Mouse (Mus musculus): ENCODE data around the gene Gm7102. TPM values are rescaled to one million over a fixed set of nuclear protein-coding genes. Genes with fewer than 3 reads are reported as not detected.
"Not testable (repeated sequence)": the region's sequence is repeated elsewhere in the genome, so short reads cannot be mapped to it uniquely, and the experiment has no call there.

Gm7102 gene
- polyA plus RNA-seq, 2 experiments, result 0.02 TPM; not detected in 1

DNA sequence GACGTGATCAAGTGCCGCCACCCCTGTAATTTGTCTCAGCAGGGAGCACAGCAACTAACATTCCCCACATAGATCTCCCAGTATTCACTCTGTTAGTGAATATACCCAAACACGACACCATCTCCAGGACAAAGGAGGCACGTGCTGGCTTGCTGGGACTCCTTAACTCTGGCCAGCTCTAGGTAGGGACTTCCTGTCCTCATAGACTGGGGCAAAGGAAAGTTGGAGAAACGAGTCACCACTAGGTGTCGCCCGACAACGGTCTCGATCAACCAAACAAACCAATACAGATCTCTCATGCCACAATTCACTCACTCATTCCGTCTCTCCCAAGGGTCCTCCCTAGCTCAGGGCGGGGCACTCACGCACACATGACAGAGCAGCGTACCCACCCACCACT lies 23.2 kb upstream of the Gm7102 start:
- Histone ChIP-seq H3K36me3 (replicated peaks; ENCODE audit: control insufficient read depth, insufficient read depth, low read depth) (no peaks in the 10 kb centered on the region), H3K27me3 (ENCODE audit: control insufficient read depth, insufficient read depth, low read length) (no peaks in the 10 kb centered on the region), H3K27ac (no peak overlapping the region), H3K4me1 (replicated peaks; ENCODE audit: control insufficient read depth in 2 of 2, insufficient read depth in 2 of 2, low read length in 1 of 2) (no peaks in the 10 kb centered on the region), H3K9ac (replicated peaks) (no peak overlapping the region), H3K4me3 (ENCODE audit: insufficient read depth in 1 of 2, low read depth in 2 of 2, low read length in 2 of 2) (no peak overlapping the region), H3K4me2 (ENCODE audit: low read depth) (no peak overlapping the region), H3K9me3 (ENCODE audit: control insufficient read depth, low read length) (no peaks in the 10 kb centered on the region)
- DNase-seq (ENCODE audit: low read depth in 3 of 3, low spot score in 3 of 3), result peak; percentile 67 to 70 (median 68)
- 12% methylated on average over 13 of the region's 13 CpGs for WGBS (ENCODE audit: insufficient replicate concordance)
- no peak for ATAC-seq (ENCODE audit: insufficient read depth)
- TF ChIP-seq CTCF (IDR thresholded peaks at IDR 0.05; ENCODE audit: low read depth) (no peak), EP300 (IDR thresholded peaks at IDR 0.05; ENCODE audit: low read depth) (no peak)

DNA sequence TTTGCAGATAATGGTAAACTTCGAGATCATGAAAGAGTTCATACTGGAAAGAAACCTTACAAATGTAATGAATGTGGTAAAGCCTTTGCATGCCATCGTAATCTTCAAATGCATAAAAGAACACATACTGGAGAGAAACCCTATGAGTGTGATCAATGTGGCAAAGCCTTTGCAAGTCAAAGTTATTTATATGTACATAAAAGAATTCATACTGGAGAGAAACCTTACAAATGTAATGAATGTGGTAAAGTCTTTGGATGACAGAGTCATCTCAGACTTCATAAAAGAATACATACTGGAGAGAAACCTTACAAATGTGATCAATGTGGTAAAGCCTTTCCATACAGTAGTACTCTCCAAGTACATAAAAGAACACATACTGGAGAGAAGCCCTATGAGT lies 7.5 kb upstream of the Gm7102 start, which contains the start of gene Gm6020:
Gene Gm6020, plus strand, starts transcription at position 301 of the 400 bp plus-strand sequence.
- not testable (repeated sequence) for DNase-seq (ENCODE audit: low read depth in 3 of 3, low spot score in 3 of 3); H3K9ac ChIP-seq (replicated peaks); ATAC-seq (ENCODE audit: insufficient read depth); H3K9me3 ChIP-seq (ENCODE audit: control insufficient read depth, low read length); H3K4me1 ChIP-seq (replicated peaks; ENCODE audit: control insufficient read depth in 2 of 2, insufficient read depth in 2 of 2, low read length in 1 of 2); H3K27ac ChIP-seq; H3K4me2 ChIP-seq (ENCODE audit: low read depth); H3K27me3 ChIP-seq (ENCODE audit: control insufficient read depth, insufficient read depth, low read length); H3K4me3 ChIP-seq (ENCODE audit: insufficient read depth in 1 of 2, low read depth in 2 of 2, low read length in 2 of 2); H3K36me3 ChIP-seq (replicated peaks; ENCODE audit: control insufficient read depth, insufficient read depth, low read depth)
- WGBS (ENCODE audit: insufficient replicate concordance), result 52% methylated on average over 2 of the region's 2 CpGs

DNA sequence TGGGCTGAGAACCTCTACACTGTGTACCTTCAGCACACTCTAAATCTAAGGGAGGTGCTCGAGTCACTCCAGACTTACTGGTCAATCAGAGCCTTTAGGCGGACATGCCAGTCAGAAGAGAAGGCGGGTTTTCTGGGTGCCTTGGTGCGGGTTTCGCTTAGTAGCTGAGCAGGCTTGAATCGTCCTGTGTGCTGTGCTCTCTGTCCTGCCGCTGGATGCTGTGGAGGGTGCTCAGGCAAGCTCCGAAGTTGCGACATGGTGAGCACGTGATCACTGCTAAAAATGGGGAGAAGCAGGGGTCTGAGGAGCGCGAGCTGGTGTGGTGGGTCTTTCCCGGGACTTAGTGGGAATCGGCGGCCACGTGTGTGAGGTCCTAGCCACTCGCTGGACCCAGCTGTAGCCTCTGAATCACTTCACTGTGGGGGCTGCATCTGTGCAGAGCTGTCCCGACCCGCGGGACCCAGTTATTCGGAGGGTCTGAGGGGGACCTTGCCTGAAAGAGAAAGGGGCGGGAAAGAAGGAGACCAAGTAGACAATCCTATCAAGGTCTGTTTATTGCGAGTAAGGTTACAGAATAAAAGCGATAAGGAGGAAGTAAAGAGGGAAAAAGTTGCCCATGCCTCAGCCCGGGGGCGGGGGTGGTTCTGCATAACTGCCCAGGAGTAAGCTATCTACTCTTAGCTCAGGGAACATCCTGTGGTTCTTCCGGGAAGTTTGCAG lies 24.2 kb downstream of the Gm7102 start:
- no peaks in the 10 kb centered on the region for H3K27me3 ChIP-seq (ENCODE audit: control insufficient read depth, insufficient read depth, low read length)
- no peaks in the 10 kb centered on the region for H3K9me3 ChIP-seq (ENCODE audit: control insufficient read depth, low read length)
- H3K36me3 ChIP-seq (replicated peaks; ENCODE audit: control insufficient read depth, insufficient read depth, low read depth), result no peaks in the 10 kb centered on the region
- DNase-seq (ENCODE audit: low read depth in 3 of 3, low spot score in 3 of 3) (no peak), ATAC-seq (ENCODE audit: insufficient read depth) (peak; percentile 59)
- H3K4me2 ChIP-seq (ENCODE audit: low read depth), result peak overlapping the region; percentile 75
- TF ChIP-seq EP300 (IDR thresholded peaks at IDR 0.05; ENCODE audit: low read depth), result no peak
- TF ChIP-seq CTCF (IDR thresholded peaks at IDR 0.05; ENCODE audit: low read depth), result no peak
- no peaks in the 10 kb centered on the region for H3K4me1 ChIP-seq (replicated peaks; ENCODE audit: control insufficient read depth in 2 of 2, insufficient read depth in 2 of 2, low read length in 1 of 2)
- peak overlapping the region; percentile 48 to 59 for H3K4me3 ChIP-seq (ENCODE audit: insufficient read depth in 1 of 2, low read depth in 2 of 2, low read length in 2 of 2)
- peak overlapping the region; percentile 40 for H3K9ac ChIP-seq (replicated peaks)
- H3K27ac ChIP-seq, result no peak overlapping the region
- WGBS (ENCODE audit: insufficient replicate concordance), result 2% methylated on average over 27 of the region's 27 CpGs

DNA sequence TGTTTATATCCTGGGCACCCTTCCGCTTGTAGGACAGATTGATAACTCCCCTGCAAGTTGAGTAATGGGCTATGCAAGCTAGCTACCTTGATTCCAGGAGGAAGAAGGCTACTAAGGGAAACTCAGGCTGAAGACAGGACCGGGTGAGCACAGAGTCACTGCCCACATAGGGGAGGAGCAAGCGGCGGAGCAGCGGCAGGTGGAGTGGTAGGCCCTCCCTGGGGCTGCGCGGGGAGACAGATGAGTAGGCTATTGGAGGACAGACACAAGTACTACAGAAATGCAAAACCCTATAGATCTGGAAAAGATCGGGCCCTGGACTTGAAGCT lies 24.8 kb downstream of the Gm7102 start:
- Histone ChIP-seq H3K9me3 (ENCODE audit: control insufficient read depth, low read length) (no peaks in the 10 kb centered on the region), H3K9ac (replicated peaks) (peak overlapping the region; percentile 40; the same call in 1 of the 2 replicates), H3K4me2 (ENCODE audit: low read depth) (peak overlapping the region; percentile 75), H3K36me3 (replicated peaks; ENCODE audit: control insufficient read depth, insufficient read depth, low read depth) (no peaks in the 10 kb centered on the region), H3K4me1 (replicated peaks; ENCODE audit: control insufficient read depth in 2 of 2, insufficient read depth in 2 of 2, low read length in 1 of 2) (no peaks in the 10 kb centered on the region), H3K27me3 (ENCODE audit: control insufficient read depth, insufficient read depth, low read length) (no peaks in the 10 kb centered on the region), H3K4me3 (ENCODE audit: insufficient read depth in 1 of 2, low read depth in 2 of 2, low read length in 2 of 2) (peak overlapping the region; percentile 48 to 59), H3K27ac (no peak overlapping the region)
- 8% methylated on average over 8 of the region's 8 CpGs for WGBS (ENCODE audit: insufficient replicate concordance)
- peak; percentile 81 for ATAC-seq (ENCODE audit: insufficient read depth)
- TF ChIP-seq CTCF (IDR thresholded peaks at IDR 0.05; ENCODE audit: low read depth) (no peak), EP300 (IDR thresholded peaks at IDR 0.05; ENCODE audit: low read depth) (no peak)
- no peak for DNase-seq (ENCODE audit: low read depth in 3 of 3, low spot score in 3 of 3)

DNA sequence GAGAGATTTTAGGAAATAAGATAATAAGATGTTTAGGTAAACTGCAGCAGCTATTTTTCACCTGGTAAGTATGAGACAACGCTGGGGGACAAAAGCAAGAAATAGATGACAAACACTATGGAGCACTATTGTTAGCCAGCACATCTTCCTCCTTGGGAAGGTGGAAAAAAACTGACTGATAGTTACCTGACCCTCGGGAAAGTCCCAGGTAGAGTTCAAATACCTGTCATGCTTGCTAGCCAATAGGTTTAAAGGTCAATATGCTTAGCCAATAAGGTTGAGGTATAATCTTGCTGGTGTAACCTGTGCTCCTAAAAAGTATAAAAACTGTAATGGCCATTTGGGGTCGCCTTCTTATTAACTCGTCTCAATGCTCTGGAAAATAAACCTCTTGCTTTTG lies 34.8 kb downstream of the Gm7102 start:
- TF ChIP-seq CTCF (IDR thresholded peaks at IDR 0.05; ENCODE audit: low read depth), result no peak
- TF ChIP-seq EP300 (IDR thresholded peaks at IDR 0.05; ENCODE audit: low read depth), result no peak
- Histone ChIP-seq H3K27me3 (ENCODE audit: control insufficient read depth, insufficient read depth, low read length) (no peaks in the 10 kb centered on the region), H3K9ac (replicated peaks) (peak overlapping the region; percentile 88), H3K27ac (no peak overlapping the region), H3K4me1 (replicated peaks; ENCODE audit: control insufficient read depth in 2 of 2, insufficient read depth in 2 of 2, low read length in 1 of 2) (peaks cover 8 to 10% of the 10 kb centered on the region in 2 experiments), H3K36me3 (replicated peaks; ENCODE audit: control insufficient read depth, insufficient read depth, low read depth) (no peaks in the 10 kb centered on the region), H3K4me3 (ENCODE audit: insufficient read depth in 1 of 2, low read depth in 2 of 2, low read length in 2 of 2) (peak overlapping the region; percentile 89 to 93; a peak in 3 of 4 replicates), H3K4me2 (ENCODE audit: low read depth) (peak overlapping the region; percentile 84), H3K9me3 (ENCODE audit: control insufficient read depth, low read length) (no peaks in the 10 kb centered on the region)
- no peak for DNase-seq (ENCODE audit: low read depth in 3 of 3, low spot score in 3 of 3)
- WGBS (ENCODE audit: insufficient replicate concordance), result 34% methylated on average over 4 of the region's 4 CpGs
- ATAC-seq (ENCODE audit: insufficient read depth), result no peak
